Mouse (Mus musculus) CH12.LX (cell line): ENCODE data around the gene Pip5k1b. TPM values are rescaled to one million over a fixed set of nuclear protein-coding genes. Genes with fewer than 3 reads are reported as not detected.
A peak's percentile ranks its signal among the peaks of the same experiment; 100 is the strongest.

ENCODE experiments used
- DNase-seq: peaks from one replicate; pipeline ENCODE4 v3.0.0-alpha.2; 2013; ENCODE audit errors: extremely low read depth
- H3K27ac ChIP-seq: 2 replicates; pipeline ENCODE4 v1.5.1; 2012; ENCODE audit warnings: low read depth, mild to moderate bottlenecking, control low read depth, moderate library complexity; ENCODE audit not compliant: insufficient read depth
- H3K27me3 ChIP-seq: replicated peaks from 2 replicates; pipeline ENCODE3; 2012; ENCODE audit warnings: inconsistent platforms
- H3K36me3 ChIP-seq, 2 experiments: replicated peaks in 1 of 2; 2 replicates each; pipeline versions ENCODE3 to v1.6.1; 2012; ENCODE audit warnings: inconsistent platforms in 1 of 2, low read length in 1 of 2, mild to moderate bottlenecking in 1 of 2, mixed read lengths in 1 of 2, moderate library complexity in 1 of 2; ENCODE audit not compliant: control insufficient read depth in 1 of 2, insufficient read depth in 1 of 2
- H3K4me1 ChIP-seq, 2 experiments: 2 replicates each; pipeline ENCODE4 v1.6.1; 2012; ENCODE audit warnings: inconsistent platforms in 1 of 2, moderate library complexity in 1 of 2; ENCODE audit not compliant: insufficient read depth in 2 of 2, control insufficient read depth in 1 of 2
- H3K4me2 ChIP-seq: 2 replicates; pipeline ENCODE4 v1.6.1; 2012; ENCODE audit warnings: low read depth, mild to moderate bottlenecking, control low read depth; ENCODE audit not compliant: poor library complexity, insufficient read depth, severe bottlenecking
- H3K4me3 ChIP-seq, 3 experiments: fragments of 150-350 bp in 1 of 3; sonication (generic) in 1 of 3; replicated peaks in 1 of 3; 2 replicates each; pipeline versions ENCODE3 to v1.5.1; 2011 to 2012; ENCODE audit warnings: low read depth in 2 of 3, low read length in 2 of 3, mild to moderate bottlenecking in 2 of 3, moderate library complexity in 2 of 3, control low read depth in 1 of 3, improper control_type of control experiment in 1 of 3, inconsistent platforms in 1 of 3, mixed read lengths in 1 of 3; ENCODE audit not compliant: poor library complexity in 1 of 3
- H3K79me2 ChIP-seq: replicated peaks from 2 replicates; pipeline ENCODE4 v1.6.1; 2012; ENCODE audit warnings: mild to moderate bottlenecking, moderate library complexity; ENCODE audit not compliant: control insufficient read depth, poor library complexity, insufficient read depth, severe bottlenecking; ENCODE audit errors: extremely low read depth
- H3K9ac ChIP-seq: 2 replicates; pipeline ENCODE4 v1.6.1; 2012; ENCODE audit warnings: low read depth, mild to moderate bottlenecking, control low read depth, moderate library complexity; ENCODE audit not compliant: insufficient read depth
- H3K9me3 ChIP-seq: replicated peaks from 2 replicates; pipeline ENCODE3; 2012; ENCODE audit warnings: low read length, inconsistent platforms, mixed read lengths
- CHD1 ChIP-seq: IDR thresholded peaks from 2 replicates; pipeline ENCODE4 v1.6.1; 2012; ENCODE audit warnings: low read depth, low read length, improper control_type of control experiment, inconsistent platforms
- E2F4 ChIP-seq: IDR thresholded peaks from 2 replicates; pipeline ENCODE4 v1.6.1; 2011; ENCODE audit warnings: low read depth, low read length, improper control_type of control experiment; ENCODE audit not compliant: insufficient replicate concordance
- HCFC1 ChIP-seq: IDR thresholded peaks from 2 replicates; pipeline ENCODE4 v1.6.1; 2012; ENCODE audit warnings: low read depth, mild to moderate bottlenecking, inconsistent platforms, low read length, improper control_type of control experiment
- MAFK ChIP-seq: IDR thresholded peaks from 2 replicates; pipeline ENCODE4 v1.6.1; 2011; ENCODE audit warnings: low read length, improper control_type of control experiment; ENCODE audit not compliant: insufficient replicate concordance
- MAX ChIP-seq: IDR thresholded peaks from 2 replicates; pipeline ENCODE4 v1.6.1; 2011; ENCODE audit warnings: low read length, improper control_type of control experiment
- MAZ ChIP-seq: IDR thresholded peaks from 2 replicates; pipeline ENCODE4 v1.6.1; 2012; ENCODE audit warnings: low read depth, mild to moderate bottlenecking, inconsistent platforms, low read length, improper control_type of control experiment, moderate library complexity
- NELFE ChIP-seq: IDR thresholded peaks from 2 replicates; pipeline ENCODE4 v1.6.1; 2011; ENCODE audit warnings: low read depth, low read length, improper control_type of control experiment
- POLR2A ChIP-seq: IDR thresholded peaks from 2 replicates; pipeline ENCODE4 v1.6.1; 2011; ENCODE audit warnings: low read depth, mild to moderate bottlenecking, improper control_type of control experiment, low read length
- POLR2AphosphoS2 ChIP-seq: IDR thresholded peaks from 2 replicates; pipeline ENCODE4 v1.6.1; 2011; ENCODE audit warnings: low read depth, low read length, improper control_type of control experiment
- RCOR1 ChIP-seq: conservative IDR thresholded peaks from 2 replicates; pipeline ENCODE4 v1.6.1; 2012; ENCODE audit warnings: low read depth, mild to moderate bottlenecking, inconsistent platforms, low read length, improper control_type of control experiment
- SMC3 ChIP-seq: IDR thresholded peaks from 2 replicates; pipeline ENCODE4 v1.6.1; 2011; ENCODE audit warnings: low read depth, low read length, improper control_type of control experiment
- TCF12 ChIP-seq: IDR thresholded peaks from 2 replicates; pipeline ENCODE4 v1.6.1; 2014; ENCODE audit warnings: low read depth, mild to moderate bottlenecking, inconsistent platforms, low read length, improper control_type of control experiment
- UBTF ChIP-seq: IDR thresholded peaks from 2 replicates; pipeline ENCODE4 v1.6.1; 2012; ENCODE audit warnings: low read depth, mild to moderate bottlenecking, inconsistent platforms, low read length, improper control_type of control experiment, moderate library complexity
- USF1 ChIP-seq: IDR thresholded peaks from 2 replicates; pipeline ENCODE4 v1.6.1; 2014; ENCODE audit warnings: low read depth, mild to moderate bottlenecking, inconsistent platforms, low read length, improper control_type of control experiment
- ZNF384 ChIP-seq: IDR thresholded peaks from 2 replicates; pipeline ENCODE4 v1.6.1; 2012; ENCODE audit warnings: low read depth, low read length, improper control_type of control experiment, inconsistent platforms
- dilution Hi-C: fragments of 300-500 bp; cut with MboI; formaldehyde crosslinking; loops from 2 replicates; pipeline ENCODE4 v1.14.3; 2020; ENCODE audit warnings: low sequenced_read_pairs; ENCODE audit not compliant: extremely low pct_unique_long_range_greater_than_20kb, extremely low pct_ligation_motif_present
- in situ Hi-C: fragments of 300-500 bp; cut with MboI; formaldehyde crosslinking; loops from 3 replicates; pipeline ENCODE4 v1.14.3; 2019; ENCODE audit warnings: low sequenced_read_pairs, low pct_ligation_motif_present, low pct_unique_long_range_greater_than_20kb, mixed read lengths
- polyA plus RNA-seq: library from polyadenylated mRNA; unstranded; fragments of >175 nt; gene quantifications from 2 replicates; pipeline ENCODE4 v1.2.1, GENCODE M21; 2012; ENCODE audit warnings: low read depth; ENCODE audit not compliant: insufficient read length
- total RNA-seq, 2 experiments: library from RNA; depleted of rRNA; stranded (reverse); fragments of 300-350 nt in 1 of 2; fragments of >200 nt in 1 of 2; gene quantifications; 2 replicates each; pipeline ENCODE4 v1.2.3; 2012 to 2014

Pip5k1b gene
- total and polyA plus RNA-seq, 3 experiments: 1.7 to 2.9 (median 2.0) TPM

- in situ Hi-C loops (loop anchor here (25.0 kb wide), 1 partner anchor 98 kb away; no protein-coding TSS in a partner anchor), dilution Hi-C loops (no loop called here)
- Histone ChIP-seq H3K4me3 (no peak overlapping the region), H3K79me2 (no peaks in the 10 kb centered on the region), H3K4me1 (peaks cover 2 to 21% of the 10 kb centered on the region in 2 experiments; a peak in 3 of 4 replicates), H3K36me3 (no peaks in the 10 kb centered on the region), H3K27me3 (no peaks in the 10 kb centered on the region), H3K9me3 (no peaks in the 10 kb centered on the region), H3K4me2 (no peak overlapping the region), H3K9ac (no peak overlapping the region), H3K27ac (no peak overlapping the region)
- TF ChIP-seq USF1: no peak
- TF ChIP-seq CHD1: no peak
- no peak for TF ChIP-seq E2F4
- TF ChIP-seq HCFC1: no peak
- TF ChIP-seq SMC3: no peak
- no peak for TF ChIP-seq RCOR1
- no peak for DNase-seq
These were observed 241.0 kb downstream of the Pip5k1b start for GRCm38 (mm10) chr19:24314676-24315075.

GRCm38 (mm10) chr19:24312556-24313342 lies 242.9 kb downstream of the Pip5k1b start:
- no peak overlapping the region for H3K4me2 ChIP-seq
- H3K4me1 ChIP-seq: peaks cover 10 to 28% of the 10 kb centered on the region in 2 experiments; a peak in 3 of 4 replicates
- no peak overlapping the region for H3K4me3 ChIP-seq
- H3K9me3 ChIP-seq: no peaks in the 10 kb centered on the region
- DNase-seq: no peak
- peak; percentile 70 for TF ChIP-seq ZNF384
- TF ChIP-seq NELFE: no peak
- H3K79me2 ChIP-seq: no peaks in the 10 kb centered on the region
- in situ Hi-C loops: loop anchor here (25.0 kb wide), 1 partner anchor 100 kb away; no protein-coding TSS in a partner anchor
- dilution Hi-C loops: no loop called here
- no peak overlapping the region for H3K9ac ChIP-seq
- H3K27me3 ChIP-seq: no peaks in the 10 kb centered on the region
- no peak overlapping the region for H3K27ac ChIP-seq
- H3K36me3 ChIP-seq: no peaks in the 10 kb centered on the region

- H3K79me2 ChIP-seq: no peaks in the 10 kb centered on the region
- no peak overlapping the region for H3K4me3 ChIP-seq
- in situ Hi-C loops: loop anchor here (25.0 kb wide), 1 partner anchor 100 kb away; no protein-coding TSS in a partner anchor
- TF ChIP-seq POLR2AphosphoS2 (no peak), MAFK (no peak), MAX (no peak), UBTF (no peak), POLR2A (no peak), TCF12 (no peak), MAZ (no peak)
- H3K27ac ChIP-seq: no peak overlapping the region
- H3K36me3 ChIP-seq: no peaks in the 10 kb centered on the region
- no peak overlapping the region for H3K9ac ChIP-seq
- no peaks in the 10 kb centered on the region for H3K9me3 ChIP-seq
- dilution Hi-C loops: no loop called here
- no peak for DNase-seq
- H3K27me3 ChIP-seq: no peaks in the 10 kb centered on the region
- H3K4me1 ChIP-seq: peaks cover 12 to 35% of the 10 kb centered on the region in 2 experiments
- H3K4me2 ChIP-seq: no peak overlapping the region
These were observed 243.6 kb downstream of the Pip5k1b start for GRCm38 (mm10) chr19:24312046-24312445.
